Mouse (Mus musculus) forebrain, embryonic 14.5 days (tissue): ENCODE measurements at regions not wholly inside any gene's neighbourhood (a gene's known extent, or its start where the extent isn't known, plus 50 kb on each side); places are given as distances from the start of the nearest gene placed in this dataset.

Source experiments
- ATAC-seq: fragments of 200-750 bp; cut with Nextera tagmentation; 2 replicates; pipeline ENCODE4 v1.8.0; 2017; ENCODE audit warnings: mild to moderate bottlenecking, moderate library complexity
- DNase-seq: peaks from one replicate; pipeline ENCODE4 v3.0.0-alpha.2; 2015; ENCODE audit warnings: low spot score
- H3K27ac ChIP-seq: fragments of 300-500 bp; sonication (generic); 2 replicates; pipeline ENCODE4 v1.5.1; 2014; ENCODE audit warnings: low read depth, mild to moderate bottlenecking, control low read depth, low read length, moderate library complexity
- H3K27me3 ChIP-seq: fragments of 300-500 bp; sonication (generic); replicated peaks from 2 replicates; pipeline ENCODE4 v1.6.1; 2014; ENCODE audit warnings: low read length, control low read depth, mixed read lengths; ENCODE audit not compliant: control insufficient read depth, insufficient read depth
- H3K36me3 ChIP-seq: fragments of 300-500 bp; sonication (generic); 2 replicates; pipeline ENCODE4 v1.6.1; 2014; ENCODE audit warnings: low read length, control low read depth; ENCODE audit not compliant: control insufficient read depth, insufficient read depth
- H3K4me1 ChIP-seq: fragments of 300-500 bp; sonication (generic); 2 replicates; pipeline ENCODE4 v1.6.1; 2014; ENCODE audit warnings: antibody characterized with exemption, low read length, control low read depth; ENCODE audit not compliant: control insufficient read depth, insufficient read depth
- H3K4me2 ChIP-seq: fragments of 300-500 bp; sonication (generic); 2 replicates; pipeline ENCODE4 v1.6.1; 2014; ENCODE audit warnings: mild to moderate bottlenecking, control low read depth, low read length
- H3K4me3 ChIP-seq: fragments of 300-500 bp; sonication (generic); 2 replicates; pipeline ENCODE4 v1.5.1; 2014; ENCODE audit warnings: low read depth, low read length, control low read depth
- H3K9ac ChIP-seq: fragments of 300-500 bp; sonication (generic); 2 replicates; pipeline ENCODE4 v1.6.1; 2014; ENCODE audit warnings: mild to moderate bottlenecking, low read length, control low read depth, moderate library complexity
- H3K9me3 ChIP-seq: fragments of 300-500 bp; sonication (generic); replicated peaks from 2 replicates; pipeline ENCODE4 v1.6.1; 2016; ENCODE audit warnings: low read length, control low read depth, mixed read lengths; ENCODE audit not compliant: control insufficient read depth
- WGBS: fragments of 180-500 bp; shearing (Covaris S2); extraction: QIAGEN DNeasy Blood & Tissue Kit; methylation state at CpG from one replicate; pipeline ENCODE4 v1.1.7; 2014; 5-methylcytosine and 5-hydroxymethylcytosine counted together

GRCm38 (mm10) chr11:19470648-19471341, 452.0 kb upstream of the Meis1 start:
- Histone ChIP-seq H3K4me3 (no peak overlapping the region), H3K9ac (no peak overlapping the region)
- WGBS, result 93% methylated on average over 5 of the region's 5 CpGs

DNA sequence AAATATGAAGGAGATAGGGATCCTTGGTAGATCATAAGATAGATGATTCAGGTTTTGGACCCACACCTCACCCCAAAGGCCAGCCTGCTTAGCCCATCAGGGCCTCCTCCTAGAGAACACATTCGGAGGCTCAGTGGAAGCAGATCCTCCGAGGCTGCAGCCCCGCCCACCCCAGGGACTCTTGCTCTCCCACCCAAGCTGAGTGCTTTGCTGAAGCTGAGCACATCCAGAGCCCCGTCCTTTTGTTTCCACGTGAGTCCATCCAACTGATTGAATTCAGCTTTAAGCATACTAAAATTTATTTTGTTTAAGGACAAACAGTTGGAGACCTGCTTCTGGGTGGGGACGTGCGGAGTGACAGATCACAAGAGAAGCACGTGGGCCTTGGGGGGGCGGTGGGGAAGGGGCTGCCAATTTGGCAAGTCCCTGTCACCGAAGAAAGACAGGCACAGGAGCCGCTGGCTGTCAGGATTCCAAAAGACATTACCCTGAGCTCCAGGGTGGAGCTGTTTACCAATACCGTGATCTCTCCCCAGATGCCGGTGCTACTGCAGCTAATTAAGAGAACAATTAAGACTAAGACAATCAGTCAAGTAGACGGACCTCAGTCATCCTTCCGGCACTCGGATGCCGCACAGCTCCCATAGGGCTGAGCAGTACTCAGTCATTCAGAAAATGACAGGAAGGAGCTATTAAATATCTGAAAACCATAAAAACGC, 448.9 kb upstream of the Spred2 start:
- ATAC-seq (peak; percentile 74), DNase-seq (peak; percentile 44)
- H3K27ac ChIP-seq, result no peak overlapping the region
- no peaks in the 10 kb centered on the region for H3K9me3 ChIP-seq
- H3K4me1 ChIP-seq, result no peaks in the 10 kb centered on the region
- H3K4me2 ChIP-seq, result peak overlapping the region; percentile 38
- WGBS, result 20% methylated on average over 18 of the region's 18 CpGs
- no peak overlapping the region; the same call in 1 of the 2 replicates for H3K4me3 ChIP-seq
- no peaks in the 10 kb centered on the region for H3K27me3 ChIP-seq
- H3K36me3 ChIP-seq, result no peaks in the 10 kb centered on the region
- H3K9ac ChIP-seq, result peak overlapping the region; percentile 30

More at GRCm38 (mm10) chr11:19470648-19471341, 452.0 kb upstream of the Meis1 start:
- no peaks in the 10 kb centered on the region for H3K36me3 ChIP-seq
- ATAC-seq (no peak), DNase-seq (no peak)
- H3K27me3 ChIP-seq, result no peaks in the 10 kb centered on the region
- no peak overlapping the region for H3K4me2 ChIP-seq
- no peaks in the 10 kb centered on the region for H3K9me3 ChIP-seq
- H3K27ac ChIP-seq, result no peak overlapping the region
- H3K4me1 ChIP-seq, result no peaks in the 10 kb centered on the region

- WGBS, result 88% methylated on average over 2 of the region's 2 CpGs
- no peak for DNase-seq
- H3K4me1 ChIP-seq, result no peaks in the 10 kb centered on the region
- no peak for ATAC-seq
- H3K27me3 ChIP-seq, result no peaks in the 10 kb centered on the region
- no peaks in the 10 kb centered on the region for H3K9me3 ChIP-seq
- no peaks in the 10 kb centered on the region for H3K36me3 ChIP-seq
- H3K4me3 ChIP-seq, result no peak overlapping the region
- no peak overlapping the region for H3K27ac ChIP-seq
- no peak overlapping the region for H3K9ac ChIP-seq
- H3K4me2 ChIP-seq, result no peak overlapping the region
Observed at GRCm38 (mm10) chr11:19493089-19493756, 431.0 kb upstream of the Spred2 start.

DNA sequence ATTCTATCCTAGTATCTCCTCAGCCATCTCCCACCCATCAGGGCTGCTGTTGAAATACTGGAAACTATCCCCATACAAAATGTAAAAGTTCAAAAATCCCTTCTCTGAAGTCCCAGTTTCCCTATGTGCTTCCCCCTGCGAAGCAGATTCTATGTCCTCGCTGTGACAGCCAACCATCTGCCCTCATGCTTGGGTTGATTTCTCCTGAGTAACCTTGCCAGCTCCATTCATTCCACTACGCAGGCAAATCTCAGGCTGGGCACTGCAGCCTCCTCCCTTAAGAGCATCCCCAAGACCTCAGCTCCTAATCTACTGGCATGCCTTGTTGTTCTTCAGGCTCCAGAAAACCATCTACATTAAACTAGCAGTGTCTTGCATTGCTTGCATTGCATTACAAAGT, 402.5 kb upstream of the Spred2 start:
- no peak overlapping the region for H3K27ac ChIP-seq
- H3K27me3 ChIP-seq, result peaks cover 4% of the 10 kb centered on the region; the same call in 1 of the 2 replicates
- H3K4me2 ChIP-seq, result no peak overlapping the region
- no peak for DNase-seq
- WGBS, result 91% methylated on average over 3 of the region's 3 CpGs
- no peaks in the 10 kb centered on the region for H3K9me3 ChIP-seq
- no peak overlapping the region for H3K9ac ChIP-seq
- ATAC-seq, result no peak
- no peak overlapping the region for H3K4me3 ChIP-seq
- no peaks in the 10 kb centered on the region for H3K36me3 ChIP-seq
- H3K4me1 ChIP-seq, result no peaks in the 10 kb centered on the region

DNA sequence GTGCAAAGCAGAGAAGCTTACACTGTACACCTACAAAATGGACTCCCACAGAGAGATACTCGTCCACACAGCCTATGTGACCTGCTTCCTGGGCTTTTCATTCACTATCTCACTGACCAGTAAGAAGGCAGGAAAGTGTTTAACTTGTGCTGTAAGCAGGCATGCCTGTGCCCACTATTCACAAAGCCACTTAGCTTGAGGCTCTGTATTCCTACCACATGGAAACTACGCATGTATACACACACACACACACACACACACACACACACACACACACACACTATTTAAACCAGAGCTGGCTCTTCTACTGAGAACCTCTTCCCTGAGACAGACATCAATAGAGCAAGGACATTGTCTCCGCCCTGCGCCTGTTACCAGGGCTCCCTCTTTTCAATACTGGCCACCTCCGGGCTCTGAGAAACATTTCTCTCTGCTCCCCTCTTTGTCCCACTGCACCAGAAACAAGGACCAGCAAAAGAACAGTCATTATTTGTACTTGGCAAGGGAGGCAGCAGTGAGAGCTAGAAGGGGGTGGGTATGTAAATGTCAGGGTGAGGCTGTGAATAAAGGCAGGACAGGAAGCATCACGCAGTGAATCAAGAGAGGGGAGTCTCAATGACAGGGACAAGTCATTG, 400.2 kb upstream of the Spred2 start:
- Histone ChIP-seq H3K9ac (no peak overlapping the region), H3K4me2 (no peak overlapping the region), H3K4me1 (no peaks in the 10 kb centered on the region), H3K36me3 (no peaks in the 10 kb centered on the region), H3K4me3 (no peak overlapping the region), H3K27me3 (peaks cover 6% of the 10 kb centered on the region; the same call in 1 of the 2 replicates), H3K27ac (no peak overlapping the region), H3K9me3 (no peaks in the 10 kb centered on the region)
- DNase-seq (peak; percentile 77), ATAC-seq (peak; percentile 92)
- 7% methylated on average over 6 of the region's 6 CpGs for WGBS

- H3K36me3 ChIP-seq, result no peaks in the 10 kb centered on the region
- H3K4me1 ChIP-seq, result peaks cover 8% of the 10 kb centered on the region
- H3K4me2 ChIP-seq, result no peak overlapping the region
- no peak overlapping the region for H3K4me3 ChIP-seq
- WGBS, result 23% methylated on average over 5 of the region's 5 CpGs
- peaks cover 6% of the 10 kb centered on the region; the same call in 1 of the 2 replicates for H3K27me3 ChIP-seq
- ATAC-seq, result no peak
- no peak overlapping the region for H3K9ac ChIP-seq
- H3K9me3 ChIP-seq, result no peaks in the 10 kb centered on the region
- DNase-seq, result no peak
- H3K27ac ChIP-seq, result no peak overlapping the region
Observed at GRCm38 (mm10) chr11:19529126-19529525, 395.0 kb upstream of the Spred2 start.

DNA sequence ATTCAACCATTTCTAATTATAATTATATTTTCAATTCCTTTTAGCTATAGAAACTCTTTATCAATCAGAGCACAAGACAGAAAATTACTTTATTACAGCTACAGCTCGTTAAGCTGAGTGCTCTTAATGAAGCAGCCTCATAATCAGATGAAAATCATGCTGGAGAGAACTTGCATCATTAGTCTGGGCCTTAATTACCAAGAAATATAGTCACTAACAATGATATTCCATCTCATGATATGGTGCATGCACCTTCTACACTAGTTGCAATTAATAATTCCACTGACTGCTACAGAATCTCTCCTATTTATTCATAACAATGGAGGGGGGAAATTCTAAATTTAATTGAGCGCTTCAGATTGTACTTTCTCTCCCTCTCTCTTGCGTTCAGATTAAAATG, 393.5 kb upstream of the Spred2 start:
- WGBS, result 37% methylated on average over 3 of the region's 3 CpGs
- H3K36me3 ChIP-seq, result no peaks in the 10 kb centered on the region

DNA sequence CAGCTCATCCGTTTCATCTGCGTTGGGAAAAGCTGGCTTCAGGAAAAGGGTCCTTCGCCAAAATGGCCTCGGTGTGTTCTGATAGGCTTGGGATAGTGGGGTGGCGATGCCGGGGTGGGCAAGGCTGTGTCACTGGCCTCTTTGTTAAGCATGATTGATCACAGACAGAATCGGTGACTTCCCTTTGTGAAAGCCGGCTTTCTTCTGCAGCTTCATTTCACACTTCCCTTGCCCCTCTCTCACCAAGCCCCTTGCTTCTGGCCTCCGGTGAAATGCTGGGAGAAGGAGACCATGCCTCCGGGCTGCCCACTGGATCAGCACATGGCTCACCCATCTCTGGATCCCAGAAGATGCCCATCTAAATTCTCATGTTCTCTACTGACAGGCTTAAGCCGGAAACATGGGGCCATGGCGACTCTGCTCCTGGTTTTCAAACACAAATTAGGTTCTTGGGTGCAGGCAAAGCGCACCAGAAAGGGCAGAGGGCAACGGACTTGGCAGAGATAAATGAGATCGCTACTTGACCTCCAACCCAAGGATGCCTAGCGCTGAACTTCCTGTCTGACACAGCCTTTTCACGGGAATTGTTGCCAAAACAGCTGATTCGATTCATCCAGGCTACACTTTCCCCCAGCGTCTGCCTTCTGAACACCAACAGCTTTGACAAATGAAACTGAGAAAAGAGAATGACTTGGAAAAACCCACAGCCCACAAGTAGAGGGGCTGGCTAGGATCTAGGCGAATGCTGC, 392.7 kb upstream of the Spred2 start:
- Histone ChIP-seq H3K9me3 (no peaks in the 10 kb centered on the region), H3K4me1 (peaks cover 8% of the 10 kb centered on the region), H3K27ac (no peak overlapping the region), H3K9ac (no peak overlapping the region), H3K36me3 (no peaks in the 10 kb centered on the region), H3K27me3 (peaks cover 3% of the 10 kb centered on the region; the same call in 1 of the 2 replicates), H3K4me2 (peak overlapping the region; percentile 23; the same call in 1 of the 2 replicates), H3K4me3 (no peak overlapping the region)
- 34% methylated on average over 20 of the region's 20 CpGs for WGBS
- DNase-seq (no peak), ATAC-seq (peak; percentile 57; the same call in 1 of the 2 replicates)

More for the DNA sequence above, 393.5 kb upstream of the Spred2 start:
- Histone ChIP-seq H3K27ac (no peak overlapping the region), H3K4me3 (no peak overlapping the region), H3K9me3 (no peaks in the 10 kb centered on the region), H3K4me2 (no peak overlapping the region), H3K4me1 (peaks cover 8% of the 10 kb centered on the region), H3K27me3 (peaks cover 6% of the 10 kb centered on the region; the same call in 1 of the 2 replicates), H3K9ac (no peak overlapping the region)
- ATAC-seq (peak; percentile 35; the same call in 1 of the 2 replicates), DNase-seq (peak; percentile 49)
